Mouse (Mus musculus): Measurements from ENCODE around the gene Adat1. TPM values are rescaled to one million over a fixed set of nuclear protein-coding genes. Genes with fewer than 3 reads are reported as not detected.

Gene Adat1
- polyA plus RNA-seq, 1 experiment: 22.3 TPM

DNA sequence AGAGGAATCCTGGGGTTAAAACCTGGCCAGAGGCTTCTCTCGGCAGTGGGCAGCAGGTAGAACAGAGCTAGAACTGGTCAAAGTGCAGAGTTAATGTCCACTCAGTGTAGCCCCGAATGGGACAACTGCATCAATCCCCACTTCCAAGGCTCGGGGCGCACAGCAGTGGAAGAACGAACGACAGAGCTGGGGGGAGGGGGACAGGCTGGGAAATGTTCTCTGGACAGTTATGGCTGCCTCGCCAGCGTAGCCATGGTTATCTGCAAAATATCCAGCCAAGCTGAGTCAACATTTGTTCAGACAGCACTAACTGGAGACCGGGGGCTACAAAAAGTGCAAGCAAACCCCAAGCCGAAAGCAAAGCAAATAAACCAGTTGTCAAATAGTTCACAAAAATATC, 14.0 kb downstream of the Adat1 start:
- no peaks in the 10 kb centered on the region for H3K4me1 ChIP-seq (ENCODE audit: control insufficient read depth, insufficient read depth, low read length)
- TF ChIP-seq CTCF (IDR thresholded peaks at IDR 0.05; ENCODE audit: low read depth, low read length): no peak
- TF ChIP-seq POLR2A (IDR thresholded peaks at IDR 0.05; ENCODE audit: insufficient read depth, low read length): no peak
- TF ChIP-seq EP300 (IDR thresholded peaks at IDR 0.05; ENCODE audit: insufficient read depth, low read depth, low read length): no peak
- peaks cover 13% of the 10 kb centered on the region for H3K9me3 ChIP-seq (replicated peaks; ENCODE audit: control insufficient read depth, insufficient read depth, low read length, poor library complexity, severe bottlenecking)
- H3K27me3 ChIP-seq (ENCODE audit: control insufficient read depth, insufficient read depth, low read length, poor library complexity, severe bottlenecking): no peaks in the 10 kb centered on the region
- no peak overlapping the region for H3K27ac ChIP-seq (ENCODE audit: insufficient read depth, low read length)
- H3K36me3 ChIP-seq (ENCODE audit: control insufficient read depth, insufficient read depth, low read length, poor library complexity, severe bottlenecking): peaks cover 65% of the 10 kb centered on the region
- no peak overlapping the region for H3K9ac ChIP-seq (ENCODE audit: low read depth, poor library complexity, severe bottlenecking)
- no peak overlapping the region for H3K4me3 ChIP-seq (ENCODE audit: low read depth, low read length)

DNA sequence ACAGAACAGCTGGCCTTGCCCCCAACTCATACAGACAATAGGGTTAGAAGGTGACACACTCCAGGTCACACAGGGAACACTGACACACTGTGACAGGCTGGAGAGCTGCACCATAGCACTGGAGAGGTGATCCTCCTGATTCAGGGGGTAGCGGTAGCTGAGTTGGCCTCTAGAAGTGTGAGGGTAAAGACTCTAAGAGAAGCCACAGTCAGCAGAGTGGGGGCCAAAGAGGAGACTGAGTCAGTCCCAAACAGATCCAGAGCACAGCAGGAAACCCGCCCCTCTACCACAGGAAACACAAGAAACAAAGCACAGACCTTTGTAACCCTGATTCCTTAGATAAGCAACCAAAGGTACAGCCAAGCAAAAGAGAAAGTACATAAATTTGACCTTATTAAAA, 15.8 kb downstream of the Adat1 start:
- Histone ChIP-seq H3K4me3 (ENCODE audit: low read depth, low read length) (no peak overlapping the region), H3K27ac (ENCODE audit: insufficient read depth, low read length) (no peak overlapping the region), H3K27me3 (ENCODE audit: control insufficient read depth, insufficient read depth, low read length, poor library complexity, severe bottlenecking) (no peaks in the 10 kb centered on the region), H3K36me3 (ENCODE audit: control insufficient read depth, insufficient read depth, low read length, poor library complexity, severe bottlenecking) (peaks cover 71% of the 10 kb centered on the region), H3K9me3 (replicated peaks; ENCODE audit: control insufficient read depth, insufficient read depth, low read length, poor library complexity, severe bottlenecking) (peaks cover 13% of the 10 kb centered on the region), H3K4me1 (ENCODE audit: control insufficient read depth, insufficient read depth, low read length) (no peaks in the 10 kb centered on the region), H3K9ac (ENCODE audit: low read depth, poor library complexity, severe bottlenecking) (no peak overlapping the region)
- no peak for TF ChIP-seq CTCF (IDR thresholded peaks at IDR 0.05; ENCODE audit: low read depth, low read length)

DNA sequence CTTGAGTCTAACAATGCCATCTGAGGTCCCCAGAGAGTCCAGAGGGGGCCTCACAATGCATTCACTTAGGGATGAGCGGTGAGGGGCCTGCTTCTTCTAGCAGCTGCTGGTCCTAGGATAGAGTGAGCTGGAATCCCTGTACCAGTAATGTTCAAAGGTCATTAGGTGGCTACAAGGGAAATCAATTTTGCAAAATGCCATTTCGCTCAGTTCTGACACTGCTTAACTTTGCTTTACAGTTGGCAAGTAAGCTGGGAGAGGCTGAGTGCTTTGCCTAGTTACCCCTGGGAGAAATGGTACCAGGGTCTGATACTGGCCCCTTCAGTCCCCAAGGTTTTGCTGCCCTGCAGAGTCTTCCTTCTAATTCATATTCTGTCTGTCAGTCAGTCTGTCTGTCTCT, 16.4 kb downstream of the Adat1 start:
- Histone ChIP-seq H3K4me3 (ENCODE audit: low read depth, low read length) (no peak overlapping the region), H3K4me1 (ENCODE audit: control insufficient read depth, insufficient read depth, low read length) (no peaks in the 10 kb centered on the region), H3K9ac (ENCODE audit: low read depth, poor library complexity, severe bottlenecking) (no peak overlapping the region), H3K27ac (ENCODE audit: insufficient read depth, low read length) (no peak overlapping the region), H3K36me3 (ENCODE audit: control insufficient read depth, insufficient read depth, low read length, poor library complexity, severe bottlenecking) (peaks cover 68% of the 10 kb centered on the region), H3K9me3 (replicated peaks; ENCODE audit: control insufficient read depth, insufficient read depth, low read length, poor library complexity, severe bottlenecking) (peaks cover 13% of the 10 kb centered on the region), H3K27me3 (ENCODE audit: control insufficient read depth, insufficient read depth, low read length, poor library complexity, severe bottlenecking) (no peaks in the 10 kb centered on the region)
- no peak for TF ChIP-seq CTCF (IDR thresholded peaks at IDR 0.05; ENCODE audit: low read depth, low read length)
- TF ChIP-seq POLR2A (IDR thresholded peaks at IDR 0.05; ENCODE audit: insufficient read depth, low read length): no peak
- no peak for TF ChIP-seq EP300 (IDR thresholded peaks at IDR 0.05; ENCODE audit: insufficient read depth, low read depth, low read length)

- no peak for TF ChIP-seq EP300 (IDR thresholded peaks at IDR 0.05; ENCODE audit: insufficient read depth, low read depth, low read length)
- TF ChIP-seq POLR2A (IDR thresholded peaks at IDR 0.05; ENCODE audit: insufficient read depth, low read length): no peak
- no peak for TF ChIP-seq CTCF (IDR thresholded peaks at IDR 0.05; ENCODE audit: low read depth, low read length)
- Histone ChIP-seq H3K9me3 (replicated peaks; ENCODE audit: control insufficient read depth, insufficient read depth, low read length, poor library complexity, severe bottlenecking) (peaks cover 13% of the 10 kb centered on the region), H3K4me1 (ENCODE audit: control insufficient read depth, insufficient read depth, low read length) (no peaks in the 10 kb centered on the region), H3K36me3 (ENCODE audit: control insufficient read depth, insufficient read depth, low read length, poor library complexity, severe bottlenecking) (peaks cover 57% of the 10 kb centered on the region), H3K27ac (ENCODE audit: insufficient read depth, low read length) (no peak overlapping the region), H3K4me3 (ENCODE audit: low read depth, low read length) (no peak overlapping the region), H3K27me3 (ENCODE audit: control insufficient read depth, insufficient read depth, low read length, poor library complexity, severe bottlenecking) (no peaks in the 10 kb centered on the region), H3K9ac (ENCODE audit: low read depth, poor library complexity, severe bottlenecking) (no peak overlapping the region)
Measured at GRCm38 (mm10) chr8:111974138-111974537, 18.0 kb downstream of the Adat1 start.

DNA sequence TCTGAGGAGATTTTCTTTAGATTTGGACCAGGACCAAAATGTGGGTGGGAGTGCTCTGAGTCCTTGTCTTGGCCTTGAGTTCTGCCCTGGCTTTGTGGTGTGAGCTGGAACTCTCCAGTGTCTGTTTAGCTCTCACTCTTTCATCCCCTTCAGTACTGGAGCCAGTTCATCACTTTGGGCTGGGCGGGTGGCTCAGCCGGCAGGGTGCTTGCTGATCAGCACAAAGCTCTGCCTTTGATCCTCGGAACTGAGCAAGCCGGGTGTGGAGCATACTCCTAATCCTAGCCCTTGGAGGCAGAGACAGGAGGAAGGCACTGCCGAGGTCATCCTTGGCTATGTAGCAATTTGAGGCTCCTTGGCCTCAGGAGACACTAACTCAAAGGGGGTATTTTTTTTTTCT, 23.1 kb downstream of the Adat1 start:
- H3K27me3 ChIP-seq (ENCODE audit: control insufficient read depth, insufficient read depth, low read length, poor library complexity, severe bottlenecking): no peaks in the 10 kb centered on the region
- no peak for TF ChIP-seq POLR2A (IDR thresholded peaks at IDR 0.05; ENCODE audit: insufficient read depth, low read length)
- no peak for TF ChIP-seq EP300 (IDR thresholded peaks at IDR 0.05; ENCODE audit: insufficient read depth, low read depth, low read length)
- TF ChIP-seq CTCF (IDR thresholded peaks at IDR 0.05; ENCODE audit: low read depth, low read length): no peak
- peaks cover 28% of the 10 kb centered on the region for H3K36me3 ChIP-seq (ENCODE audit: control insufficient read depth, insufficient read depth, low read length, poor library complexity, severe bottlenecking)
- no peak overlapping the region for H3K4me3 ChIP-seq (ENCODE audit: low read depth, low read length)
- H3K9me3 ChIP-seq (replicated peaks; ENCODE audit: control insufficient read depth, insufficient read depth, low read length, poor library complexity, severe bottlenecking): peaks cover under 1% of the 10 kb centered on the region; the same call in 1 of the 2 replicates
- no peak overlapping the region for H3K27ac ChIP-seq (ENCODE audit: insufficient read depth, low read length)
- no peaks in the 10 kb centered on the region for H3K4me1 ChIP-seq (ENCODE audit: control insufficient read depth, insufficient read depth, low read length)
- no peak overlapping the region for H3K9ac ChIP-seq (ENCODE audit: low read depth, poor library complexity, severe bottlenecking)

DNA sequence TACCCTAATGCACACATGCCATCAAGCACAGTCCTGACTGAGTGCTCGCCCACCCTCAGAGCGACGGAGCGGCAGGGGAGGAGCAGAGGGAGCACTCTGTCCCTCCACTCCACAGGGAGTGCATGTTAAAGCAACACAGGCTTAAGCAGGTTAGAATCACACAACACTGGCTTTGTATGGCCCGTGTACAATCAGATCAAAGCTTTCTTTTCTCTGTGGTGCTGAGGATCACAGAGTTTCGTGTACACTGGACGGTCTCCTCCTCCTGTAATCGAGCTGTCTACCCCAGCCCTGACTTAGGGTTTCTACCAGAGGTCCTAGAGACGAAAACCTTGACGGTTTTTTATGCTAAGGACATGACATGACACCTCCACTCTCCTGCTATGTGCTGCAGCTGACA, 23.6 kb downstream of the Adat1 start:
- no peaks in the 10 kb centered on the region for H3K4me1 ChIP-seq (ENCODE audit: control insufficient read depth, insufficient read depth, low read length)
- H3K27me3 ChIP-seq (ENCODE audit: control insufficient read depth, insufficient read depth, low read length, poor library complexity, severe bottlenecking): no peaks in the 10 kb centered on the region
- no peak overlapping the region for H3K4me3 ChIP-seq (ENCODE audit: low read depth, low read length)
- no peak overlapping the region for H3K9ac ChIP-seq (ENCODE audit: low read depth, poor library complexity, severe bottlenecking)
- H3K27ac ChIP-seq (ENCODE audit: insufficient read depth, low read length): no peak overlapping the region
- TF ChIP-seq EP300 (IDR thresholded peaks at IDR 0.05; ENCODE audit: insufficient read depth, low read depth, low read length): no peak
- no peak for TF ChIP-seq POLR2A (IDR thresholded peaks at IDR 0.05; ENCODE audit: insufficient read depth, low read length)
- no peak for TF ChIP-seq CTCF (IDR thresholded peaks at IDR 0.05; ENCODE audit: low read depth, low read length)
- H3K36me3 ChIP-seq (ENCODE audit: control insufficient read depth, insufficient read depth, low read length, poor library complexity, severe bottlenecking): peaks cover 28% of the 10 kb centered on the region
- no peaks in the 10 kb centered on the region; the same call in 1 of the 2 replicates for H3K9me3 ChIP-seq (replicated peaks; ENCODE audit: control insufficient read depth, insufficient read depth, low read length, poor library complexity, severe bottlenecking)
